Comparison of ENCODE assay signal across 8 mouse cellular contexts in genomic region chr12:84995112-84995761, GRCm38 (mm10). TPM values are rescaled to one million over a fixed set of nuclear protein-coding genes. Genes with fewer than 3 reads are reported as not detected.
DNase-seq lines count a peak whose midpoint lies in the region; ATAC-seq and TF ChIP-seq lines count a peak whose summit lies in the region.

No protein-coding gene starts in this region.

- peak overlapping the region; percentile 82 for H3K4me3 ChIP-seq in testis, adult 2 months (ENCODE audit: control insufficient read depth, low read depth, low read length)
- peak overlapping the region; percentile 97 for H3K4me3 ChIP-seq in limb, embryonic 13.5 days
- H3K4me3 ChIP-seq in stomach, embryonic 16.5 days (replicated peaks; ENCODE audit: low read length) = peak overlapping the region; percentile 96

- no peak overlapping the region for H3K27ac ChIP-seq in testis, adult 2 months (ENCODE audit: control insufficient read depth, insufficient read depth, low read depth, low read length)
- no peak overlapping the region; the same call in 1 of the 2 replicates for H3K27ac ChIP-seq in limb, embryonic 13.5 days
- no peak overlapping the region for H3K27ac ChIP-seq in stomach, embryonic 16.5 days (ENCODE audit: low read length)

- peak overlapping the region; percentile 98 for H3K4me2 ChIP-seq in limb, embryonic 13.5 days (replicated peaks)
- H3K4me2 ChIP-seq in stomach, embryonic 16.5 days (ENCODE audit: low read depth, low read length) = peak overlapping the region; percentile 45

- TF ChIP-seq CTCF in testis, adult 2 months (IDR thresholded peaks at IDR 0.05; ENCODE audit: control insufficient read depth, insufficient read depth, insufficient replicate concordance, low read depth, low read length) = no peak

- H3K4me1 ChIP-seq in testis, adult 2 months (ENCODE audit: control insufficient read depth, insufficient read depth, low read length) = peaks cover 3% of the 10 kb centered on the region; the same call in 1 of the 2 replicates
- H3K4me1 ChIP-seq in limb, embryonic 13.5 days = peaks cover 25% of the 10 kb centered on the region
- peaks cover 20% of the 10 kb centered on the region for H3K4me1 ChIP-seq in stomach, embryonic 16.5 days (ENCODE audit: control insufficient read depth, insufficient read depth, low read length)

- H3K27me3 ChIP-seq in testis, adult 2 months (ENCODE audit: control insufficient read depth, insufficient read depth, low read length) = no peaks in the 10 kb centered on the region
- H3K27me3 ChIP-seq in limb, embryonic 13.5 days = 0 out of 2 replicates have a peak, but pooled peaks cover 3% of the 10 kb centered on the region
- H3K27me3 ChIP-seq in stomach, embryonic 16.5 days (ENCODE audit: control insufficient read depth, insufficient read depth, low read length) = no peaks in the 10 kb centered on the region

- DNase-seq in embryo, embryonic 9.5 days (ENCODE audit: extremely low spot score) = peak; percentile 1
- DNase-seq in embryo, embryonic 10.5 days (ENCODE audit: low spot score) = no peak
- no peak for DNase-seq in testis, postnatal 14 days (ENCODE audit: low spot score)
- DNase-seq in ovary, postnatal 10 days (ENCODE audit: low spot score) = no peak

- no peaks in the 10 kb centered on the region; the same call in 1 of the 2 replicates for H3K36me3 ChIP-seq in testis, adult 2 months (ENCODE audit: control insufficient read depth, insufficient read depth, low read length)
- H3K36me3 ChIP-seq in limb, embryonic 13.5 days = 0 out of 2 replicates have a peak, but pooled peaks cover 4% of the 10 kb centered on the region
- no peaks in the 10 kb centered on the region; the same call in 1 of the 2 replicates for H3K36me3 ChIP-seq in stomach, embryonic 16.5 days (ENCODE audit: control insufficient read depth, insufficient read depth, low read length)

- no peak for ATAC-seq in limb, embryonic 13.5 days (ENCODE audit: low FRiP score, low read depth)
- no peak for ATAC-seq in stomach, embryonic 16.5 days (ENCODE audit: insufficient read depth, low FRiP score)
- no peak for ATAC-seq in granulocyte monocyte progenitor cell, adult 5-6 weeks (replicated peaks; ENCODE audit: poor library complexity, severe bottlenecking)

- no peak overlapping the region for H3K9ac ChIP-seq in limb, embryonic 13.5 days
- 0 out of 2 replicates have a peak overlapping the region, but pooled peaks have one; percentile 14 for H3K9ac ChIP-seq in stomach, embryonic 16.5 days (ENCODE audit: low read length)

- TF ChIP-seq POLR2A in testis, adult 2 months (IDR thresholded peaks at IDR 0.05; ENCODE audit: control insufficient read depth, low read depth, low read length) = no peak

- 93% methylated on average over 9 of the region's 9 CpGs for WGBS in limb, embryonic 13.5 days
- whole genome bisulfite sequencing in stomach, embryonic 16.5 days = 93% methylated on average over 8 of the region's 9 CpGs

- H3K9me3 ChIP-seq in limb, embryonic 13.5 days = 0 out of 2 replicates have a peak, but pooled peaks cover 4% of the 10 kb centered on the region
- no peaks in the 10 kb centered on the region for H3K9me3 ChIP-seq in stomach, embryonic 16.5 days (replicated peaks; ENCODE audit: control insufficient read depth, low read length)

RNA-seq across cellular contexts. Expression of gene Ylpm1, which starts 0.9 kb away (rescaled TPM):
- polyA plus RNA-seq in testis, adult 2 months (2012; rRNA removed) = 38.5 and 47.1 TPM in 2 replicates
- polyA plus RNA-seq in limb, embryonic 13.5 days (2015; fragmentation: Nextera tagmentation; extraction: Ambion mirVana) = 37.1 and 38.2 TPM in 2 replicates
- 22.3 and 23.1 TPM in 2 replicates for polyA plus RNA-seq in stomach, embryonic 16.5 days (2015; fragmentation: Nextera tagmentation; extraction: Ambion mirVana)
- 88.8 and 96.9 TPM in 2 replicates for total RNA-seq in granulocyte monocyte progenitor cell, adult 5-6 weeks (2014; fragmentation: Nextera tagmentation)
- 50.0 and 50.5 TPM in 2 replicates for total RNA-seq in granulocyte monocyte progenitor cell, adult 5-6 weeks (2017)

RNA-seq across cellular contexts. Expression of gene Arel1, which starts 24.5 kb away (rescaled TPM):
- 66.6 and 79.6 TPM in 2 replicates for polyA plus RNA-seq in testis, adult 2 months (2012; rRNA removed)
- 14.0 and 14.9 TPM in 2 replicates for polyA plus RNA-seq in limb, embryonic 13.5 days (2015; fragmentation: Nextera tagmentation; extraction: Ambion mirVana)
- 11.8 and 12.4 TPM in 2 replicates for polyA plus RNA-seq in stomach, embryonic 16.5 days (2015; fragmentation: Nextera tagmentation; extraction: Ambion mirVana)
- total RNA-seq in granulocyte monocyte progenitor cell, adult 5-6 weeks (2014; fragmentation: Nextera tagmentation) = 31.0 and 38.8 TPM in 2 replicates
- total RNA-seq in granulocyte monocyte progenitor cell, adult 5-6 weeks (2017) = 37.8 and 45.9 TPM in 2 replicates

RNA-seq across cellular contexts. Expression of gene Fcf1, which starts 24.5 kb away (rescaled TPM):
- polyA plus RNA-seq in testis, adult 2 months (2012; rRNA removed) = 57.2 and 68.1 TPM in 2 replicates
- 146 and 167 TPM in 2 replicates for polyA plus RNA-seq in limb, embryonic 13.5 days (2015; fragmentation: Nextera tagmentation; extraction: Ambion mirVana)
- polyA plus RNA-seq in stomach, embryonic 16.5 days (2015; fragmentation: Nextera tagmentation; extraction: Ambion mirVana) = 114 and 119 TPM in 2 replicates
- 131 and 137 TPM in 2 replicates for total RNA-seq in granulocyte monocyte progenitor cell, adult 5-6 weeks (2014; fragmentation: Nextera tagmentation)
- 120 and 140 TPM in 2 replicates for total RNA-seq in granulocyte monocyte progenitor cell, adult 5-6 weeks (2017)
